Mouse (Mus musculus): Measurements from ENCODE around the gene Pold3.
A peak's percentile ranks its signal among the peaks of the same experiment; 100 is the strongest.
"Not testable (repeated sequence)": the region's sequence is repeated elsewhere in the genome, so short reads cannot be mapped to it uniquely, and the experiment has no call there.

Pold3 gene

GRCm38 (mm10) chr7:100108341-100108740 is 13.0 kb downstream of the Pold3 start:
- no peak for DNase-seq

- DNase-seq, result no peak
Observed at GRCm38 (mm10) chr7:100104677-100105076, 16.7 kb downstream of the Pold3 start.

- DNase-seq, result peak; percentile 24
Observed at GRCm38 (mm10) chr7:100100031-100100595, 21.3 kb downstream of the Pold3 start.

- DNase-seq, result no peak
Observed at GRCm38 (mm10) chr7:100086891-100087290, 34.5 kb downstream of the Pold3 start.

- DNase-seq, result no peak
Observed at GRCm38 (mm10) chr7:100086159-100086755, 35.1 kb downstream of the Pold3 start.

- no peak for DNase-seq
Observed at GRCm38 (mm10) chr7:100083812-100084211, 37.6 kb downstream of the Pold3 start.

GRCm38 (mm10) chr7:100082836-100083235 is 38.5 kb downstream of the Pold3 start:
- DNase-seq, result no peak

GRCm38 (mm10) chr7:100080087-100080781 is 41.1 kb downstream of the Pold3 start:
- DNase-seq, result no peak

GRCm38 (mm10) chr7:100077071-100077470 is 44.3 kb downstream of the Pold3 start:
- no peak for DNase-seq

GRCm38 (mm10) chr7:100076296-100076695 is 45.1 kb downstream of the Pold3 start:
- no peak for DNase-seq

GRCm38 (mm10) chr7:100073959-100074358 is 47.4 kb downstream of the Pold3 start:
- no peak for DNase-seq

- not testable (repeated sequence) for DNase-seq
Observed at GRCm38 (mm10) chr7:100052991-100053390, 68.4 kb downstream of the Pold3 start.

GRCm38 (mm10) chr7:100051904-100052303 is 69.5 kb downstream of the Pold3 start:
- no peak for DNase-seq

- DNase-seq, result no peak
Observed at GRCm38 (mm10) chr7:100046486-100046885, 74.9 kb downstream of the Pold3 start.

- no peak for DNase-seq
Observed at GRCm38 (mm10) chr7:100043605-100044031, 77.7 kb downstream of the Pold3 start.

- DNase-seq, result no peak
Observed at GRCm38 (mm10) chr7:100043096-100043495, 78.3 kb downstream of the Pold3 start.

- peak; percentile 5 for DNase-seq
Observed at GRCm38 (mm10) chr7:100042120-100042519, 79.2 kb downstream of the Pold3 start.

- DNase-seq, result no peak
Observed at GRCm38 (mm10) chr7:100036495-100036894, 84.9 kb downstream of the Pold3 start.

- DNase-seq, result no peak
Observed at GRCm38 (mm10) chr7:100036050-100036449, 85.3 kb downstream of the Pold3 start.

- DNase-seq, result no peak
Observed at GRCm38 (mm10) chr7:100034815-100035463, 86.4 kb downstream of the Pold3 start.

- no peak for DNase-seq
Observed at GRCm38 (mm10) chr7:100033672-100034071, 87.7 kb downstream of the Pold3 start.

Data from liver (tissue).